Mouse (Mus musculus): Measurements from ENCODE around the gene Lcn6. TPM values are rescaled to one million over a fixed set of nuclear protein-coding genes. Genes with fewer than 3 reads are reported as not detected.

Lcn6 gene
- not detected in 2 replicates for polyA plus RNA-seq (2015; fragmentation: Nextera tagmentation; extraction: Ambion mirVana)

GRCm38 (mm10) chr2:25676486-25676885 is at the start of gene Lcn6:
Lcn6 (plus strand) TSS chr2:25676786.
- 93% methylated on average over 3 of the region's 3 CpGs for WGBS
- no peak for DNase-seq (ENCODE audit: low spot score)
- no peak for ATAC-seq (replicated peaks; ENCODE audit: low FRiP score, low read depth)
- Histone ChIP-seq H3K9ac (ENCODE audit: low read depth, low read length) (no peak within 1 kb of the TSS), H3K4me1 (replicated peaks; ENCODE audit: insufficient read depth, low read length) (no peaks in the 10 kb centered on the region), H3K4me3 (replicated peaks; ENCODE audit: low read depth, low read length) (no peak within 1 kb of the TSS), H3K4me2 (ENCODE audit: low read length) (no peak within 1 kb of the TSS), H3K36me3 (ENCODE audit: insufficient read depth, low read length) (no peaks in the 10 kb centered on the region), H3K27ac (no peak within 1 kb of the TSS), H3K9me3 (replicated peaks; ENCODE audit: low read length) (no peaks in the 10 kb centered on the region), H3K27me3 (ENCODE audit: insufficient read depth, low read length) (no peaks in the 10 kb centered on the region)
- no peak for TF ChIP-seq CTCF (IDR thresholded peaks at IDR 0.05; ENCODE audit: low read depth)

GRCm38 (mm10) chr2:25627811-25628210 is 48.8 kb upstream of the Lcn6 start, which contains the start of gene Fcna:
Fcna (minus strand) TSS chr2:25628030.
- ATAC-seq (replicated peaks; ENCODE audit: low FRiP score, low read depth), result no peak
- WGBS, result 88% methylated on average over 6 of the region's 6 CpGs
- H3K9ac ChIP-seq (ENCODE audit: low read depth, low read length), result no peak within 1 kb of the TSS
- no peaks in the 10 kb centered on the region for H3K4me1 ChIP-seq (replicated peaks; ENCODE audit: insufficient read depth, low read length)
- no peaks in the 10 kb centered on the region for H3K9me3 ChIP-seq (replicated peaks; ENCODE audit: low read length)
- DNase-seq (ENCODE audit: low spot score), result no peak
- H3K27ac ChIP-seq, result no peak within 1 kb of the TSS
- no peaks in the 10 kb centered on the region for H3K27me3 ChIP-seq (ENCODE audit: insufficient read depth, low read length)
- H3K4me2 ChIP-seq (ENCODE audit: low read length), result no peak within 1 kb of the TSS
- TF ChIP-seq CTCF (IDR thresholded peaks at IDR 0.05; ENCODE audit: low read depth), result no peak
- no peaks in the 10 kb centered on the region for H3K36me3 ChIP-seq (ENCODE audit: insufficient read depth, low read length)
- no peak within 1 kb of the TSS for H3K4me3 ChIP-seq (replicated peaks; ENCODE audit: low read depth, low read length)

- ATAC-seq (replicated peaks; ENCODE audit: low FRiP score, low read depth) (no peak), DNase-seq (ENCODE audit: low spot score) (no peak)
- no peaks in the 10 kb centered on the region for H3K9me3 ChIP-seq (replicated peaks; ENCODE audit: low read length)
- no peak overlapping the region for H3K4me2 ChIP-seq (ENCODE audit: low read length)
- no peak for TF ChIP-seq CTCF (IDR thresholded peaks at IDR 0.05; ENCODE audit: low read depth)
- no peaks in the 10 kb centered on the region for H3K36me3 ChIP-seq (ENCODE audit: insufficient read depth, low read length)
- no peak overlapping the region for H3K4me3 ChIP-seq (replicated peaks; ENCODE audit: low read depth, low read length)
- no peak overlapping the region for H3K27ac ChIP-seq
- no peaks in the 10 kb centered on the region for H3K4me1 ChIP-seq (replicated peaks; ENCODE audit: insufficient read depth, low read length)
- no peak overlapping the region for H3K9ac ChIP-seq (ENCODE audit: low read depth, low read length)
- no peaks in the 10 kb centered on the region for H3K27me3 ChIP-seq (ENCODE audit: insufficient read depth, low read length)
- WGBS, result 24% methylated on average over 4 of the region's 4 CpGs
These were observed 47.8 kb upstream of the Lcn6 start for GRCm38 (mm10) chr2:25628738-25629137.

GRCm38 (mm10) chr2:25633616-25634015 is 43.0 kb upstream of the Lcn6 start:
- no peaks in the 10 kb centered on the region for H3K9me3 ChIP-seq (replicated peaks; ENCODE audit: low read length)
- H3K27ac ChIP-seq, result no peak overlapping the region
- 78% methylated on average over 3 of the region's 3 CpGs for WGBS
- no peak overlapping the region for H3K4me2 ChIP-seq (ENCODE audit: low read length)
- H3K9ac ChIP-seq (ENCODE audit: low read depth, low read length), result no peak overlapping the region
- no peak overlapping the region for H3K4me3 ChIP-seq (replicated peaks; ENCODE audit: low read depth, low read length)
- no peaks in the 10 kb centered on the region for H3K27me3 ChIP-seq (ENCODE audit: insufficient read depth, low read length)
- DNase-seq (ENCODE audit: low spot score) (no peak), ATAC-seq (replicated peaks; ENCODE audit: low FRiP score, low read depth) (no peak)
- no peaks in the 10 kb centered on the region for H3K36me3 ChIP-seq (ENCODE audit: insufficient read depth, low read length)
- H3K4me1 ChIP-seq (replicated peaks; ENCODE audit: insufficient read depth, low read length), result no peaks in the 10 kb centered on the region
- TF ChIP-seq CTCF (IDR thresholded peaks at IDR 0.05; ENCODE audit: low read depth), result no peak

GRCm38 (mm10) chr2:25634046-25634445 is 42.5 kb upstream of the Lcn6 start:
- H3K36me3 ChIP-seq (ENCODE audit: insufficient read depth, low read length), result no peaks in the 10 kb centered on the region
- TF ChIP-seq CTCF (IDR thresholded peaks at IDR 0.05; ENCODE audit: low read depth), result peak; percentile 42
- H3K4me3 ChIP-seq (replicated peaks; ENCODE audit: low read depth, low read length), result no peak overlapping the region
- no peaks in the 10 kb centered on the region for H3K27me3 ChIP-seq (ENCODE audit: insufficient read depth, low read length)
- peak; percentile 21 for DNase-seq (ENCODE audit: low spot score)
- H3K4me2 ChIP-seq (ENCODE audit: low read length), result no peak overlapping the region
- no peaks in the 10 kb centered on the region for H3K4me1 ChIP-seq (replicated peaks; ENCODE audit: insufficient read depth, low read length)
- ATAC-seq (replicated peaks; ENCODE audit: low FRiP score, low read depth), result no peak
- H3K27ac ChIP-seq, result no peak overlapping the region
- no peak overlapping the region for H3K9ac ChIP-seq (ENCODE audit: low read depth, low read length)
- H3K9me3 ChIP-seq (replicated peaks; ENCODE audit: low read length), result no peaks in the 10 kb centered on the region
- WGBS, result 77% methylated on average over 1 of the region's 1 CpGs

GRCm38 (mm10) chr2:25639890-25640289 is 36.7 kb upstream of the Lcn6 start:
- Histone ChIP-seq H3K9ac (ENCODE audit: low read depth, low read length) (no peak overlapping the region), H3K27ac (no peak overlapping the region), H3K9me3 (replicated peaks; ENCODE audit: low read length) (no peaks in the 10 kb centered on the region), H3K4me3 (replicated peaks; ENCODE audit: low read depth, low read length) (no peak overlapping the region), H3K4me1 (replicated peaks; ENCODE audit: insufficient read depth, low read length) (no peaks in the 10 kb centered on the region), H3K36me3 (ENCODE audit: insufficient read depth, low read length) (no peaks in the 10 kb centered on the region), H3K27me3 (ENCODE audit: insufficient read depth, low read length) (no peaks in the 10 kb centered on the region), H3K4me2 (ENCODE audit: low read length) (no peak overlapping the region)
- ATAC-seq (replicated peaks; ENCODE audit: low FRiP score, low read depth) (no peak), DNase-seq (ENCODE audit: low spot score) (peak; percentile 49)
- 20% methylated on average over 6 of the region's 6 CpGs for whole genome bisulfite sequencing
- TF ChIP-seq CTCF (IDR thresholded peaks at IDR 0.05; ENCODE audit: low read depth), result peak; percentile 76

- no peak within 1 kb of the TSS for H3K27ac ChIP-seq
- TF ChIP-seq CTCF (IDR thresholded peaks at IDR 0.05; ENCODE audit: low read depth), result no peak
These were observed 23.7 kb upstream of the Lcn6 start, which contains the start of gene Lcn8 for GRCm38 (mm10) chr2:25652902-25653301. Lcn8 (plus strand) TSS chr2:25653120.

More at GRCm38 (mm10) chr2:25652902-25653301, 23.7 kb upstream of the Lcn6 start, which contains the start of gene Lcn8:
- 0 out of 2 replicates have a peak within 1 kb of the TSS, but pooled peaks have one; percentile 13 for H3K9ac ChIP-seq (ENCODE audit: low read depth, low read length)
- H3K4me2 ChIP-seq (ENCODE audit: low read length), result no peak within 1 kb of the TSS
- ATAC-seq (replicated peaks; ENCODE audit: low FRiP score, low read depth) (no peak), DNase-seq (ENCODE audit: low spot score) (no peak)
- H3K36me3 ChIP-seq (ENCODE audit: insufficient read depth, low read length), result no peaks in the 10 kb centered on the region
- no peak within 1 kb of the TSS for H3K4me3 ChIP-seq (replicated peaks; ENCODE audit: low read depth, low read length)
- H3K27me3 ChIP-seq (ENCODE audit: insufficient read depth, low read length), result no peaks in the 10 kb centered on the region
- 86% methylated on average over 2 of the region's 2 CpGs for WGBS
- H3K9me3 ChIP-seq (replicated peaks; ENCODE audit: low read length), result no peaks in the 10 kb centered on the region
- H3K4me1 ChIP-seq (replicated peaks; ENCODE audit: insufficient read depth, low read length), result no peaks in the 10 kb centered on the region

All from kidney, postnatal 0 days (tissue).